Mouse (Mus musculus): ENCODE measurements around the gene Chrnb1.

Gene Chrnb1

GRCm38 (mm10) chr11:69795168-69795982 is at the start of gene Chrnb1:
Chrnb1 (minus strand) TSS chr11:69795943.
- peak; percentile 91 for DNase-seq

GRCm38 (mm10) chr11:69838714-69839104 is 43.0 kb upstream of the Chrnb1 start:
- no peak for DNase-seq

GRCm38 (mm10) chr11:69837952-69838713 is 42.4 kb upstream of the Chrnb1 start, which contains the start of gene Tmem256:
Tmem256 (plus strand) TSS chr11:69838514.
- DNase-seq = peak; percentile 91

- no peak for DNase-seq
Measured at GRCm38 (mm10) chr11:69837604-69837951, 41.8 kb upstream of the Chrnb1 start, which contains the start of gene Nlgn2. Nlgn2 (minus strand) TSS chr11:69837784.

GRCm38 (mm10) chr11:69836703-69837576 is 41.2 kb upstream of the Chrnb1 start:
- no peak for DNase-seq

- DNase-seq = no peak
Measured at GRCm38 (mm10) chr11:69835966-69836335, 40.2 kb upstream of the Chrnb1 start.

- no peak for DNase-seq
Measured at GRCm38 (mm10) chr11:69835326-69835965, 39.7 kb upstream of the Chrnb1 start.

- DNase-seq = peak; percentile 68
Measured at GRCm38 (mm10) chr11:69834001-69834549, 38.3 kb upstream of the Chrnb1 start.

GRCm38 (mm10) chr11:69833554-69833953 is 37.8 kb upstream of the Chrnb1 start:
- DNase-seq = no peak

- no peak for DNase-seq
Measured at GRCm38 (mm10) chr11:69828832-69829231, 33.1 kb upstream of the Chrnb1 start.

- no peak for DNase-seq
Measured at GRCm38 (mm10) chr11:69823456-69823855, 27.7 kb upstream of the Chrnb1 start.

- no peak for DNase-seq
Measured at GRCm38 (mm10) chr11:69822080-69822479, 26.3 kb upstream of the Chrnb1 start, which contains the start of gene Spem1. Spem1 (minus strand) TSS chr11:69822180.

GRCm38 (mm10) chr11:69818871-69819270 is 23.1 kb upstream of the Chrnb1 start:
- no peak for DNase-seq

- no peak for DNase-seq
Measured at GRCm38 (mm10) chr11:69818365-69818764, 22.6 kb upstream of the Chrnb1 start, which contains the start of gene Spem2. Spem2 (minus strand) TSS chr11:69818465.

GRCm38 (mm10) chr11:69816520-69816919 is 20.8 kb upstream of the Chrnb1 start:
- DNase-seq = no peak

- peak; percentile 48 for DNase-seq
Measured at GRCm38 (mm10) chr11:69815155-69815554, 19.4 kb upstream of the Chrnb1 start, which contains the start of gene Gm39566. Gm39566 (minus strand) TSS chr11:69815298.

GRCm38 (mm10) chr11:69810280-69810679 is 14.5 kb upstream of the Chrnb1 start:
- DNase-seq = no peak

- DNase-seq = no peak
Measured at GRCm38 (mm10) chr11:69807641-69808040, 11.9 kb upstream of the Chrnb1 start.

- DNase-seq = no peak
Measured at GRCm38 (mm10) chr11:69806378-69806777, 10.6 kb upstream of the Chrnb1 start.

- no peak for DNase-seq
Measured at GRCm38 (mm10) chr11:69804972-69805909, 9.5 kb upstream of the Chrnb1 start, which contains the start of gene Tmem102. Tmem102 (minus strand) TSS chr11:69805624.

- DNase-seq = no peak
Measured at GRCm38 (mm10) chr11:69804652-69804940, 8.9 kb upstream of the Chrnb1 start.
